Mouse (Mus musculus) G1E (cell line): Measurements from ENCODE around the gene Runx1.

ENCODE experiments used
- CTCF ChIP-seq: IDR thresholded peaks from 2 replicates; pipeline ENCODE4 v1.5.1; 2012; ENCODE audit warnings: low read depth, low read length, inconsistent platforms, mixed read lengths
- GATA1 ChIP-seq: IDR thresholded peaks from 2 replicates; pipeline ENCODE4 v1.6.1; 2012; ENCODE audit warnings: borderline replicate concordance, low read length, inconsistent platforms, mixed read lengths
- TAL1 ChIP-seq: conservative IDR thresholded peaks from 2 replicates; pipeline ENCODE4 v1.6.1; 2012; ENCODE audit warnings: low read depth, low read length, inconsistent platforms, mixed read lengths

DNA sequence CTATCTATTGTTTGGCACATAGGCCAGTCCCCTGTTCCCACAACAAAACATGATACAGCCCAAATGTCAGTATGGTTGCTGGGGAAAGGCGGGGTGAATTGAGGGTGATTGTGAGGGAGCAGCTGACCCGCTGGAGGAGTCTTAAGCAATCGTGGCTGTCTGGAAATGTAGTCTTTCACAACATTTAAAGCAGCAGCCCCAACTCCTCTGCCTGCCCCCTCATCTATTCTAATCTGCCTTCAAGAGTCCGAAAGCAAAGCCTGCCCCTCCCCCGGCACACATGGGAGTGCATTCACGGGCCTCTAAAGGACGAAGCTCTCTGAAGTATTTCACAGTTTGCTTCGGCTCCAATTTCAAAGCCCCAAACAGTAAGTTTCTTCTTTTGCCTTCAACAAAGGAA, 213.4 kb downstream of the Runx1 start:
- TF ChIP-seq CTCF: no peak
- no peak for TF ChIP-seq GATA1
- no peak for TF ChIP-seq TAL1
